Mouse (Mus musculus) embryonic facial prominence, embryonic 14.5 days (tissue): ENCODE data around the gene Klhdc4. TPM values are rescaled to one million over a fixed set of nuclear protein-coding genes. Genes with fewer than 3 reads are reported as not detected.

Source experiments
- ATAC-seq: fragments of 200-750 bp; cut with Nextera tagmentation; 2 replicates; pipeline ENCODE4 v1.8.0; 2017; ENCODE audit warnings: low read depth, moderate number of reproducible peaks, moderate TSS enrichment
- DNase-seq: peaks from one replicate; pipeline ENCODE4 v3.0.0-alpha.2; 2015; ENCODE audit warnings: low spot score
- H3K27ac ChIP-seq: fragments of 300-500 bp; sonication (generic); replicated peaks from 2 replicates; pipeline ENCODE4 v1.5.1; 2014; ENCODE audit warnings: low read depth, mild to moderate bottlenecking, low read length, moderate library complexity
- H3K27me3 ChIP-seq: fragments of 300-500 bp; sonication (generic); replicated peaks from 2 replicates; pipeline ENCODE4 v1.6.1; 2014; ENCODE audit warnings: low read length; ENCODE audit not compliant: control insufficient read depth, insufficient read depth
- H3K36me3 ChIP-seq: fragments of 300-500 bp; sonication (generic); 2 replicates; pipeline ENCODE4 v1.6.1; 2014; ENCODE audit warnings: low read length, mixed read lengths; ENCODE audit not compliant: control insufficient read depth, insufficient read depth
- H3K4me1 ChIP-seq: fragments of 300-500 bp; sonication (generic); 2 replicates; pipeline ENCODE4 v1.6.1; 2014; ENCODE audit warnings: antibody characterized with exemption, low read length; ENCODE audit not compliant: control insufficient read depth, insufficient read depth
- H3K4me2 ChIP-seq: fragments of 300-500 bp; sonication (generic); 2 replicates; pipeline ENCODE4 v1.6.1; 2014; ENCODE audit warnings: low read depth, mild to moderate bottlenecking, low read length, moderate library complexity, mixed read lengths
- H3K4me3 ChIP-seq: fragments of 300-500 bp; sonication (generic); 2 replicates; pipeline ENCODE4 v1.5.1; 2014; ENCODE audit warnings: low read depth, mild to moderate bottlenecking, low read length
- H3K9ac ChIP-seq: fragments of 300-500 bp; sonication (generic); 2 replicates; pipeline ENCODE4 v1.6.1; 2014; ENCODE audit warnings: low read depth, mild to moderate bottlenecking, low read length, moderate library complexity, mixed read lengths
- H3K9me3 ChIP-seq: fragments of 300-500 bp; sonication (generic); 2 replicates; pipeline ENCODE4 v1.6.1; 2016; ENCODE audit warnings: low read length; ENCODE audit not compliant: control insufficient read depth
- WGBS: fragments of 180-500 bp; shearing (Covaris S2); extraction: QIAGEN DNeasy Blood & Tissue Kit; methylation state at CpG from one replicate; pipeline ENCODE4 v1.1.7; 2014; 5-methylcytosine and 5-hydroxymethylcytosine counted together
- polyA plus RNA-seq: library from polyadenylated mRNA; unstranded; fragments of >200 nt; fragmentation: Nextera tagmentation; extraction: Ambion mirVana; gene quantifications from 2 replicates; pipeline ENCODE4 v1.2.1, GENCODE M21; 2014

Klhdc4 gene
- polyA plus RNA-seq, 1 experiment from 2014 or later, result 25.6 TPM

- Histone ChIP-seq H3K4me2 (peak overlapping the region; percentile 87), H3K9ac (peak overlapping the region; percentile 86), H3K27ac (no peak overlapping the region), H3K36me3 (no peaks in the 10 kb centered on the region), H3K9me3 (no peaks in the 10 kb centered on the region), H3K4me1 (peaks cover 8% of the 10 kb centered on the region), H3K4me3 (peak overlapping the region; percentile 87), H3K27me3 (no peaks in the 10 kb centered on the region)
- DNase-seq, result no peak
- no peak for ATAC-seq
- WGBS, result 35% methylated on average over 10 of the region's 10 CpGs
Observed at GRCm38 (mm10) chr8:121828376-121829023, 869 bp downstream of the Klhdc4 start.

- WGBS, result 94% methylated on average over 5 of the region's 5 CpGs
- Histone ChIP-seq H3K4me3 (no peak overlapping the region), H3K4me1 (peaks cover 8% of the 10 kb centered on the region), H3K36me3 (no peaks in the 10 kb centered on the region), H3K27ac (no peak overlapping the region), H3K4me2 (0 out of 2 replicates have a peak overlapping the region, but pooled peaks have one; percentile 87), H3K27me3 (no peaks in the 10 kb centered on the region), H3K9ac (no peak overlapping the region), H3K9me3 (no peaks in the 10 kb centered on the region)
- no peak for DNase-seq
- ATAC-seq, result no peak
Observed at GRCm38 (mm10) chr8:121827726-121828125, 1.6 kb downstream of the Klhdc4 start.

GRCm38 (mm10) chr8:121821770-121822169, 7.6 kb downstream of the Klhdc4 start:
- H3K9ac ChIP-seq, result no peak overlapping the region
- no peak overlapping the region for H3K27ac ChIP-seq
- H3K27me3 ChIP-seq, result no peaks in the 10 kb centered on the region
- no peak overlapping the region for H3K4me2 ChIP-seq
- H3K4me1 ChIP-seq, result no peaks in the 10 kb centered on the region
- no peaks in the 10 kb centered on the region for H3K9me3 ChIP-seq
- DNase-seq, result no peak
- 91% methylated on average over 9 of the region's 9 CpGs for WGBS
- no peak overlapping the region for H3K4me3 ChIP-seq
- ATAC-seq, result no peak
- H3K36me3 ChIP-seq, result peaks cover 24% of the 10 kb centered on the region; the same call in 1 of the 2 replicates

- no peaks in the 10 kb centered on the region for H3K9me3 ChIP-seq
- H3K9ac ChIP-seq, result no peak overlapping the region
- no peaks in the 10 kb centered on the region for H3K27me3 ChIP-seq
- no peak overlapping the region for H3K27ac ChIP-seq
- peaks cover 24% of the 10 kb centered on the region; the same call in 1 of the 2 replicates for H3K36me3 ChIP-seq
- no peaks in the 10 kb centered on the region for H3K4me1 ChIP-seq
- WGBS, result 87% methylated on average over 11 of the region's 11 CpGs
- no peak overlapping the region for H3K4me2 ChIP-seq
- ATAC-seq (no peak), DNase-seq (no peak)
- no peak overlapping the region for H3K4me3 ChIP-seq
Observed at GRCm38 (mm10) chr8:121821320-121821719, 8.0 kb downstream of the Klhdc4 start.

GRCm38 (mm10) chr8:121820840-121821239, 8.5 kb downstream of the Klhdc4 start:
- no peak for ATAC-seq
- peaks cover 24% of the 10 kb centered on the region; the same call in 1 of the 2 replicates for H3K36me3 ChIP-seq
- H3K9me3 ChIP-seq, result no peaks in the 10 kb centered on the region
- WGBS, result 83% methylated on average over 6 of the region's 6 CpGs
- H3K4me1 ChIP-seq, result no peaks in the 10 kb centered on the region
- H3K9ac ChIP-seq, result no peak overlapping the region
- no peak overlapping the region for H3K27ac ChIP-seq
- H3K4me2 ChIP-seq, result no peak overlapping the region
- DNase-seq, result no peak
- no peaks in the 10 kb centered on the region for H3K27me3 ChIP-seq
- no peak overlapping the region for H3K4me3 ChIP-seq

- WGBS, result 78% methylated on average over 7 of the region's 7 CpGs
- Histone ChIP-seq H3K36me3 (peaks cover 37% of the 10 kb centered on the region), H3K9me3 (no peaks in the 10 kb centered on the region)
Observed at GRCm38 (mm10) chr8:121818226-121818625, 11.1 kb downstream of the Klhdc4 start.

GRCm38 (mm10) chr8:121811931-121812570, 17.3 kb downstream of the Klhdc4 start:
- H3K4me2 ChIP-seq, result no peak overlapping the region
- 94% methylated on average over 12 of the region's 12 CpGs for WGBS
- ATAC-seq (no peak), DNase-seq (no peak)
- H3K4me1 ChIP-seq, result no peaks in the 10 kb centered on the region
- peaks cover 33% of the 10 kb centered on the region for H3K36me3 ChIP-seq
- no peak overlapping the region for H3K27ac ChIP-seq
- no peaks in the 10 kb centered on the region for H3K9me3 ChIP-seq
- H3K4me3 ChIP-seq, result no peak overlapping the region
- no peaks in the 10 kb centered on the region for H3K27me3 ChIP-seq
- H3K9ac ChIP-seq, result no peak overlapping the region

More at GRCm38 (mm10) chr8:121818226-121818625, 11.1 kb downstream of the Klhdc4 start:
- H3K27me3 ChIP-seq, result no peaks in the 10 kb centered on the region
- no peak overlapping the region for H3K9ac ChIP-seq
- H3K27ac ChIP-seq, result no peak overlapping the region
- H3K4me3 ChIP-seq, result no peak overlapping the region
- H3K4me2 ChIP-seq, result no peak overlapping the region
- DNase-seq (no peak), ATAC-seq (no peak)
- H3K4me1 ChIP-seq, result no peaks in the 10 kb centered on the region

GRCm38 (mm10) chr8:121811502-121811901, 17.9 kb downstream of the Klhdc4 start:
- Histone ChIP-seq H3K27me3 (no peaks in the 10 kb centered on the region), H3K27ac (no peak overlapping the region), H3K4me2 (no peak overlapping the region), H3K9me3 (no peaks in the 10 kb centered on the region), H3K36me3 (peaks cover 33% of the 10 kb centered on the region), H3K9ac (no peak overlapping the region), H3K4me3 (no peak overlapping the region), H3K4me1 (no peaks in the 10 kb centered on the region)
- DNase-seq (no peak), ATAC-seq (no peak)
- WGBS, result 95% methylated on average over 3 of the region's 3 CpGs
